Mouse (Mus musculus) heart, postnatal 4 days (tissue): ENCODE measurements around the gene C530008M17Rik. TPM values are rescaled to one million over a fixed set of nuclear protein-coding genes. Genes with fewer than 3 reads are reported as not detected.

Source experiments
- DNase-seq: peaks from one replicate; pipeline ENCODE4 v3.0.0; 2021
- total RNA-seq, 2 experiments: library from RNA; stranded (reverse); gene quantifications; 2 replicates each; pipeline ENCODE4 v1.2.3; 2021

Gene C530008M17Rik
- total RNA-seq, 2 experiments from 2014 or later: 7.6 to 9.5 TPM

DNA sequence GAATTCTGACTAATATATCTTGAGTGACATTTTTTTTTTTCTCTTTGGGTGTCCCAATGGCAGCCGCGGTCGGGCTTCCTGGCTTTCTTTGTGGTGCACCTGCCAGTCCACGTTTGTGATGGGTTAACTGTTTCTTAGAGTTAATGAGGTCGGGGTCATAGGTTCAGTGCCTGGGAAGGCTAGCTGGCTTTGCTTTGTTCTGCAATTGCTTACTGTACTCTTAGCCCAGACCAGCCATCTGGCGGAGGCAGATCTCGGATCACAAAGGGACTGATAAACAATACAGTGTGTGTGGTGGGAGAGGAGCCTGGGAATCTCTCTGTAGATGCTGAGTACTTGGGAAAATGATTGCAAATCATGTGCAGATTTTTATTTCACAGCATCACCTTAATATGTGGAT lies 9.1 kb downstream of the C530008M17Rik start:
- DNase-seq: no peak

DNA sequence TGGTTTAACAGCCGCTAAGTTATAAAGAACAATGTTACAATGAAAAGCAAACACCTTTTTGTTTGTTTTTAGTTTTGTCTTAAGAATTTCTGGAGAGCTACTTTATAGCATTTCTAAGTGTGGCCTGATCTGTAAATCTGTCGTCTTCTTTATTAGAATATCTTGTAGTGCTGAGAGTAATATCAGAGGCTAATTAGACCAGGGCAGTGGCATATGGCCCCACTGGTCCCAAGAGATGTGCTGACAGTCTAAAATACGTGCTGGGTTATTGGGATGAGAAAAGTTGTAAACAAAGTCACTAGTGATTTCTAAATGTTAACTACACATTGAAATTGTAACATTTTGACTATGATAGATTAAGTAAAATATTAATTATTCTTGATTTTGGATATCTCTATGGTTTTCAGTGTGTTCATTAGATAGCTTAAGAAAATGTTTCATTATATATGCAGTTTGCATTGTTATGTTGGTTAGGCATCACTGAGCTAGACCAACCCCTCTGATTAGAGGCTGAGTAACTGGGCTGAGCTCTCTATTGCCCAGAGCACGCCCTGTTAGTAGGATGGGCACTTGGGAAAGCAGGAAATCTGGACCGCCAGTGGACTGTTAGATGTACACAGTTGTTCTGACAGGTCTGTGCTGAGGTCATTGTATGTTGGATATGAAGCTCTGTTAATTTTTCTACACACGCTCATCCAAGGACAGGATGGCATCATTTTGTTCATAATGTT lies 9.9 kb downstream of the C530008M17Rik start:
- no peak for DNase-seq

- no peak for DNase-seq
These were observed 11.8 kb downstream of the C530008M17Rik start for GRCm38 (mm10) chr5:76668118-76668517.

GRCm38 (mm10) chr5:76668547-76668946 lies 12.2 kb downstream of the C530008M17Rik start:
- DNase-seq: no peak

- DNase-seq: no peak
These were observed 13.9 kb downstream of the C530008M17Rik start for GRCm38 (mm10) chr5:76670183-76670582.

DNA sequence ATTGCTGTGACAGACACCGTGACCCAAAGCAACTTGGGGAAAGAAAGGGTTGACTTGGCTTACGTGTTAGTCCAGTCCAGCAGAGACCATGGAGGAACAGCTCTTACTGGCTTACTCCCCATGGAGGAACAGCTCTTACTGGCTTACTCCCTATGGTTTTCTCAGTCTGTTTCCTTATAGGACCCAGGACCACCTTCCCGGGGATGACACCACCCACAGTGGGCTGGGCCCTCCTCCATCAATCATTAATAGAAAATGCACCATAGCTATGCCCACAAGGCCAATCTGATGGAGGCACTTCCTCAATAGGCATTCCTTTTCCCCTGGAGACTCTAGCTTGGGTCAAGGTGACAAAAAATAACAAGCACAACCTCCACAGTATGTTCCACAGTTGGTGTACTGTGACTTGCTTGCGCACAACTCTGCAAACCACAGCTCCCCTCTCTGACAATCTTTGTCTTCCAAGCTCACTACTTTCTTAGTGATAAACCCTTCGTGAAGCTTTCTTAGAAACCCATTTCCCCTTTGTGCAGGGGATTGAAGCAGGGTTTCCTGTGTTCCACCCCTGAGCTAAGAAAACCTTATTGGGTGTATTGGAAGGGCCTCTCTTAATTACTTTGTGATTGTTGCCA lies 17.8 kb downstream of the C530008M17Rik start:
- DNase-seq: no peak

- no peak for DNase-seq
These were observed 19.1 kb downstream of the C530008M17Rik start for GRCm38 (mm10) chr5:76675369-76675768.

- no peak for DNase-seq
These were observed 24.6 kb downstream of the C530008M17Rik start for GRCm38 (mm10) chr5:76680959-76681358.

- DNase-seq: no peak
These were observed 25.8 kb downstream of the C530008M17Rik start for GRCm38 (mm10) chr5:76681895-76682656.

- DNase-seq: no peak
These were observed 27.1 kb downstream of the C530008M17Rik start for GRCm38 (mm10) chr5:76683455-76683854.

- no peak for DNase-seq
These were observed 28.6 kb downstream of the C530008M17Rik start for GRCm38 (mm10) chr5:76684658-76685605.

GRCm38 (mm10) chr5:76687961-76688600 lies 31.8 kb downstream of the C530008M17Rik start:
- DNase-seq: no peak

GRCm38 (mm10) chr5:76688643-76689042 lies 32.3 kb downstream of the C530008M17Rik start:
- DNase-seq: no peak

GRCm38 (mm10) chr5:76690177-76690593 lies 33.9 kb downstream of the C530008M17Rik start:
- DNase-seq: no peak

DNA sequence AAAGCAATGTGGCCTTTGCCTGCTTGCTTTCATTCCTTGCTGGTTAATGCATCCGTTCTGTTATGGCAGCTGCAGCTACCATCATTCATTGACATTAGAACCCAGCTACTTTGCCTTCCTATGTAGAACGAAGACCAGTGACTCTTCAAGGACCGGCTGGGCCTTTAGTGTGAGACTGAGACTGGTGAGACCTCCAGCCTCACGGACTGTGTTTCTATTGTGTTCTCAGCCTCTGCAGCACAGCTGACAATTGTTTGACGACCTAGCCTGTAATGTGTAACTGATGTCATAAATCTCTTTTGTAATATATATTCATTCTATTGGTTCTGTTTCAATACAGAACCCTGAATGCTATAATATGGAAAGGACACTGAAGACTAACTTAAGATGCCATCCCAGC lies 34.9 kb downstream of the C530008M17Rik start:
- DNase-seq: no peak

- no peak for DNase-seq
These were observed 35.6 kb downstream of the C530008M17Rik start for GRCm38 (mm10) chr5:76691706-76692424.

DNA sequence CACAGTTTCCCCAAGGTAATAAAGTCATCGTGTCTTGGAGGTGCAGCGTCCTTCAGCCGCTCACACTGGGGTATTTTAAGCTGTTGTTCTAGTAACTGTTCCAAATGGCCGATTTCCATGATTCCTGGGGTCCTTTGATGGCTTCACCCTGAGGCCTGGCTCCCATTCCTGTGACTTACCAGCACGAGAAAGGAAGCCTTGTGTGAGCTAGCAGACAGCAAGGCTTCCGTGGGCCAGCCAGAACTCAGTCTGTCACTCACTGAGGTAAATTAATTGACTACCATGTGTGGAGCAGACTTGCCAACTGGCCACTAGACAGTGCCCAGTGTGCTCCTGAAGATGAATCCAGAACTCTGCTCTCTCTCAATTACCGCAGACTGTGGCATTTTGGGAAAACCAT lies 41.2 kb downstream of the C530008M17Rik start:
- no peak for DNase-seq

GRCm38 (mm10) chr5:76698187-76698586 lies 41.9 kb downstream of the C530008M17Rik start:
- DNase-seq: no peak

DNA sequence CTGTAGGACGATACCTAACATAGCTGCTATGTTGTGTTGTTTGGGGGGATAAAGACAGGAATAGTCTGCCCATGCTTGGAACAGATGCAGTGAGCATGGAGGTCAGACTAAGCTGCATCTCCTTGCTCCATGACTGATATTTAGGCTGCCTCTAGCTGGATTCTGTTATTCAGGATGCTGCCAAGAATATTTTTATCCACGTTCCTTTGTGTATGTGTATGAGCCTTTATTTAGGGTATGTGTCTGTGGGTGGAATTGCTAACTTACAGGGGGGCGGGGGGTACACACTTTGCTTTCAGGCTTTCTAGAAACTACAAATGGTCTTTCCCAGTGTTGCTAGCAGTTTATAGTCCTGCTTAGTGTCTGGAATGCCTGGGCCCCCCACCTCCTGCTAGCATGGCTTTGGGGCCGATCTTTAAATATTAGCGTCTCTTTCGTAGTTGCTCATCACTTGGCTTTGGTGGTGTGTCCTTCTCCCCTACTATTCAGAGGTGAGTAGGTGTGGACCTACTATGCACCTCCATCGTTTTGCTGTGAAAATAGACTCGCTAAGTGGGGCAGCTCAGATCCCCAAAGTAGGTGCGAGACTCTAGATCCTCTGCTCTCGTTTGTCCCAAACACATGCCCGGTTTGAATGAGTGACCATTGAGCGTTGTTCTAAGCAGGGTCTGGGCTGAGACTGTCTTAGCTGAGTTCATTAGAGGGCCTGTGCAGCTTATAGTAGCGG lies 45.0 kb downstream of the C530008M17Rik start:
- no peak for DNase-seq

GRCm38 (mm10) chr5:76702104-76702503 lies 45.8 kb downstream of the C530008M17Rik start:
- no peak for DNase-seq
